Mouse (Mus musculus): Measurements from ENCODE around the gene Abhd11. TPM values are rescaled to one million over a fixed set of nuclear protein-coding genes. Genes with fewer than 3 reads are reported as not detected.
"Not testable (repeated sequence)": the region's sequence is repeated elsewhere in the genome, so short reads cannot be mapped to it uniquely, and the experiment has no call there.

Abhd11 gene
- polyA plus RNA-seq, 1 experiment: 12.2 TPM

GRCm38 (mm10) chr5:135037946-135038345 is 29.0 kb downstream of the Abhd11 start:
- no peak overlapping the region for H3K4me3 ChIP-seq (ENCODE audit: insufficient read depth, low read length)
- TF ChIP-seq POLR2A (IDR thresholded peaks at IDR 0.05; ENCODE audit: borderline replicate concordance, low read depth, low read length): no peak
- no peak for TF ChIP-seq CTCF (IDR thresholded peaks at IDR 0.05; ENCODE audit: low read depth, low read length)
- H3K27ac ChIP-seq (ENCODE audit: insufficient read depth, low read depth, low read length): no peak overlapping the region
- H3K4me1 ChIP-seq (ENCODE audit: control insufficient read depth, insufficient read depth, low read length): no peaks in the 10 kb centered on the region; the same call in 1 of the 2 replicates

GRCm38 (mm10) chr5:135039541-135039940 is 30.6 kb downstream of the Abhd11 start:
- no peak overlapping the region for H3K4me3 ChIP-seq (ENCODE audit: insufficient read depth, low read length)
- no peaks in the 10 kb centered on the region; the same call in 1 of the 2 replicates for H3K4me1 ChIP-seq (ENCODE audit: control insufficient read depth, insufficient read depth, low read length)
- no peak overlapping the region for H3K27ac ChIP-seq (ENCODE audit: insufficient read depth, low read depth, low read length)
- no peak for TF ChIP-seq POLR2A (IDR thresholded peaks at IDR 0.05; ENCODE audit: borderline replicate concordance, low read depth, low read length)
- TF ChIP-seq CTCF (IDR thresholded peaks at IDR 0.05; ENCODE audit: low read depth, low read length): no peak

- no peak for TF ChIP-seq POLR2A (IDR thresholded peaks at IDR 0.05; ENCODE audit: borderline replicate concordance, low read depth, low read length)
- no peak for TF ChIP-seq CTCF (IDR thresholded peaks at IDR 0.05; ENCODE audit: low read depth, low read length)
- Histone ChIP-seq H3K4me3 (ENCODE audit: insufficient read depth, low read length) (no peak overlapping the region), H3K27ac (ENCODE audit: insufficient read depth, low read depth, low read length) (no peak overlapping the region), H3K4me1 (ENCODE audit: control insufficient read depth, insufficient read depth, low read length) (no peaks in the 10 kb centered on the region; the same call in 1 of the 2 replicates)
Measured at GRCm38 (mm10) chr5:135040059-135040458, 31.1 kb downstream of the Abhd11 start.

GRCm38 (mm10) chr5:135040777-135041176 is 31.8 kb downstream of the Abhd11 start:
- Histone ChIP-seq H3K4me3 (ENCODE audit: insufficient read depth, low read length) (no peak overlapping the region), H3K4me1 (ENCODE audit: control insufficient read depth, insufficient read depth, low read length) (no peaks in the 10 kb centered on the region; the same call in 1 of the 2 replicates), H3K27ac (ENCODE audit: insufficient read depth, low read depth, low read length) (no peak overlapping the region)
- TF ChIP-seq POLR2A (IDR thresholded peaks at IDR 0.05; ENCODE audit: borderline replicate concordance, low read depth, low read length) (no peak), CTCF (IDR thresholded peaks at IDR 0.05; ENCODE audit: low read depth, low read length) (no peak)

- TF ChIP-seq POLR2A (IDR thresholded peaks at IDR 0.05; ENCODE audit: borderline replicate concordance, low read depth, low read length): no peak
- TF ChIP-seq CTCF (IDR thresholded peaks at IDR 0.05; ENCODE audit: low read depth, low read length): no peak
- H3K27ac ChIP-seq (ENCODE audit: insufficient read depth, low read depth, low read length): no peak overlapping the region
- no peaks in the 10 kb centered on the region for H3K4me1 ChIP-seq (ENCODE audit: control insufficient read depth, insufficient read depth, low read length)
- H3K4me3 ChIP-seq (ENCODE audit: insufficient read depth, low read length): no peak overlapping the region
Measured at GRCm38 (mm10) chr5:135042105-135042788, 33.3 kb downstream of the Abhd11 start.

- Histone ChIP-seq H3K4me1 (ENCODE audit: control insufficient read depth, insufficient read depth, low read length) (no peaks in the 10 kb centered on the region), H3K4me3 (ENCODE audit: insufficient read depth, low read length) (no peak overlapping the region), H3K27ac (ENCODE audit: insufficient read depth, low read depth, low read length) (no peak overlapping the region)
- TF ChIP-seq CTCF (IDR thresholded peaks at IDR 0.05; ENCODE audit: low read depth, low read length) (no peak), POLR2A (IDR thresholded peaks at IDR 0.05; ENCODE audit: borderline replicate concordance, low read depth, low read length) (no peak)
Measured at GRCm38 (mm10) chr5:135044575-135044974, 35.6 kb downstream of the Abhd11 start.

- TF ChIP-seq POLR2A (IDR thresholded peaks at IDR 0.05; ENCODE audit: borderline replicate concordance, low read depth, low read length) (no peak), CTCF (IDR thresholded peaks at IDR 0.05; ENCODE audit: low read depth, low read length) (no peak)
- no peak overlapping the region for H3K4me3 ChIP-seq (ENCODE audit: insufficient read depth, low read length)
- no peaks in the 10 kb centered on the region for H3K4me1 ChIP-seq (ENCODE audit: control insufficient read depth, insufficient read depth, low read length)
- no peak overlapping the region for H3K27ac ChIP-seq (ENCODE audit: insufficient read depth, low read depth, low read length)
Measured at GRCm38 (mm10) chr5:135048539-135048938, 39.6 kb downstream of the Abhd11 start.

- not testable (repeated sequence) for H3K4me1 ChIP-seq (ENCODE audit: control insufficient read depth, insufficient read depth, low read length); H3K4me3 ChIP-seq (ENCODE audit: insufficient read depth, low read length); H3K27ac ChIP-seq (ENCODE audit: insufficient read depth, low read depth, low read length)
Measured at GRCm38 (mm10) chr5:135049268-135049667, 40.3 kb downstream of the Abhd11 start.

- no peak for TF ChIP-seq CTCF (IDR thresholded peaks at IDR 0.05; ENCODE audit: low read depth, low read length)
- no peak for TF ChIP-seq POLR2A (IDR thresholded peaks at IDR 0.05; ENCODE audit: borderline replicate concordance, low read depth, low read length)
- Histone ChIP-seq H3K4me1 (ENCODE audit: control insufficient read depth, insufficient read depth, low read length) (no peaks in the 10 kb centered on the region), H3K4me3 (ENCODE audit: insufficient read depth, low read length) (no peak overlapping the region), H3K27ac (ENCODE audit: insufficient read depth, low read depth, low read length) (no peak overlapping the region)
Measured at GRCm38 (mm10) chr5:135053356-135053755, 44.4 kb downstream of the Abhd11 start.

Other genes with a start within 250 kb of the Abhd11 start
- not detected in 2 replicates for gene Tmem270, start 102.4 kb upstream of the Abhd11 start, polyA plus RNA-seq (2012; ENCODE audit: insufficient read depth, insufficient read length, missing spikeins)
- gene Cldn13, start 93.6 kb upstream of the Abhd11 start, polyA plus RNA-seq (2012; ENCODE audit: insufficient read depth, insufficient read length, missing spikeins): not detected in 2 replicates
- gene Mettl27, start 76.8 kb upstream of the Abhd11 start, polyA plus RNA-seq (2012; ENCODE audit: insufficient read depth, insufficient read length, missing spikeins): 7.0 and 8.4 TPM in 2 replicates
- not detected in 2 replicates for gene Cldn4, start 62.2 kb upstream of the Abhd11 start, polyA plus RNA-seq (2012; ENCODE audit: insufficient read depth, insufficient read length, missing spikeins)
- gene Cldn3, start 22.9 kb upstream of the Abhd11 start, polyA plus RNA-seq (2012; ENCODE audit: insufficient read depth, insufficient read length, missing spikeins): not detected in 2 replicates
- gene Stx1a, start 14.3 kb downstream of the Abhd11 start, polyA plus RNA-seq (2012; ENCODE audit: insufficient read depth, insufficient read length, missing spikeins): 0.76 and 0.84 TPM in 2 replicates
- 21.6 and 22.4 TPM in 2 replicates for gene Dnajc30, start 55.0 kb downstream of the Abhd11 start, polyA plus RNA-seq (2012; ENCODE audit: insufficient read depth, insufficient read length, missing spikeins)
- 45.0 and 57.1 TPM in 2 replicates for gene Bud23, start 55.8 kb downstream of the Abhd11 start, polyA plus RNA-seq (2012; ENCODE audit: insufficient read depth, insufficient read length, missing spikeins)
- gene Vps37d, start 69.1 kb downstream of the Abhd11 start, polyA plus RNA-seq (2012; ENCODE audit: insufficient read depth, insufficient read length, missing spikeins): not detected in 2 replicates
- not detected in 2 replicates for gene Mlxipl, start 80.7 kb downstream of the Abhd11 start, polyA plus RNA-seq (2012; ENCODE audit: insufficient read depth, insufficient read length, missing spikeins)
- 5.9 and 6.2 TPM in 2 replicates for gene Tbl2, start 140.5 kb downstream of the Abhd11 start, polyA plus RNA-seq (2012; ENCODE audit: insufficient read depth, insufficient read length, missing spikeins)
- gene Bcl7b, start 159.1 kb downstream of the Abhd11 start, polyA plus RNA-seq (2012; ENCODE audit: insufficient read depth, insufficient read length, missing spikeins): 48.9 and 57.6 TPM in 2 replicates
- gene Baz1b, start 178.1 kb downstream of the Abhd11 start, polyA plus RNA-seq (2012; ENCODE audit: insufficient read depth, insufficient read length, missing spikeins): 57.5 and 58.9 TPM in 2 replicates
- not detected in 2 replicates for gene Fzd9, start 242.1 kb downstream of the Abhd11 start, polyA plus RNA-seq (2012; ENCODE audit: insufficient read depth, insufficient read length, missing spikeins)